Mouse (Mus musculus): ENCODE measurements around the gene Bglap.
"Not testable (repeated sequence)": the region's sequence is repeated elsewhere in the genome, so short reads cannot be mapped to it uniquely, and the experiment has no call there.

The Bglap gene

DNA sequence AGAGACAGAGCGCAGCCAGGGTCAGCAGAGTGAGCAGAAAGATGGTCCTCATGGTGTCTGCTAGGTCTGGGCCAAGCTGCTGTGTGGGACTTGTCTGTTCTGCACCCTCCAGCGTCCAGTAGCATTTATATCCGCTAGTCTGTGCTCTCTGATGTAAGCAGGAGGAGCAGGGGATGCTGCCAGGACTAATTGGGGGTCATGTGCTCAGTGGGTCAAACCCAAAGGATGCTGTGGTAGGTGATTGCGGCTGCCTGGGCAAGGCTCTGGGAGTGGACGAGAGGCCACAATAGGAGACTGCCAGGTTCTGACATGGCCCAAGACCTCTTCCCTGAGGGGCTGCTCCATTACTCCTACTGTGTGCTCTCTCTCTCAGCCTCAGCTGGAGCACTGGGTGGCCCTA lies at the start of gene Bglap:
TSS of gene Bglap (minus strand) at position 101 of the 400 bp plus-strand sequence.
- DNase-seq: no peak

GRCm38 (mm10) chr3:88428639-88429038 lies 44.4 kb upstream of the Bglap start:
- DNase-seq: not testable (repeated sequence)

- no peak for DNase-seq
These were observed 43.2 kb upstream of the Bglap start for GRCm38 (mm10) chr3:88427342-88427905.

DNA sequence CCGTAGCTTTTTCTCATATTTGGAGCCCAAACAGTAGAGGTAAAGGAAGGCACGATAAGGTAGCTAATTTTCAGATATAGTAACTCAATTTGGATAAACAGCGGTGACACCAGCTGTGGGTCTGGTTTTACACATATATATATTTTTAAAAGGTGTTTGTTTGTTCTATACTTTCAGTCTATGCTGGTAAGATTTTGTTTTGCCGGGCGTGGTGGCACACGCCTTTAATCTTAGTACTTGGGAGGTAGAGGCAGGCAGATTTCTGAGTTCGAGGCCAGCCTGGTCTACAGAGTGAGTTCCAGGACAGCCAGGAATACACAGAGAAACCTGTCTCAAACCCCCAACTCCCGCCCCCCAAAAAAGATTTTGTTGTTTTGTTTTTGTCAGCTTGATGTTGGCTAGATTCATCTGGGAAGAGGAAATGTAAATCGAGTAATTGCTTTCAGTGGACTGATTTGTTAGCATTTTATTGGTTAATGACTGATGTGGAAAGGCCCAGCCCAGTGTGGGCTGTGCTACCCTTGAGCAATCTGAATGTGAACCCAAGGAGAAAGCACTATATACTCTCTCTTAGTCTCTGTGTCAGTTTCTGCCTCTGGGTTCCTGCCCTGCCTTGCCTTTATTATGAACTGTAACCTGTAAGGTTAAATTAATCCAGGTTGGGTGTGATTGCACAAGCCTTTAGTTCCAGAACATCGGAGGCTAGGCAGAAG lies 41.6 kb upstream of the Bglap start:
- DNase-seq: peak; percentile 54

DNA sequence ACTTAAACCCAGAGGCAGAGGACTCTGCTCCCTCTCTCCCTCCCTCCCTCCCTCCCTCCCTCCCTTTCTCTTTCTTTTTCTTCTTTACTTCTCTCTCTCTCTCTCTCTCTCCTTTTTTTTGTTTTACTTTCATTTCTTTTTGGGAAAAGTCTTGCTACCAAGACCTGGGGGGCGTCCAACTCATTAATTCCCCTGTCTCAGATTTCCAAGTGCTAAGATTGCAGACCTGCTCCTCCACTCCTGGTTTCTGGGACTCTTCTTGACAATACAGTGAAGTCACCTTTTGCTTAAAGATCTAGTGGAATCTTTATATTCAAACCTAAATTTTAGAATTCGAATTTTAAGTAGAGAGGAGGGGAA lies 41.0 kb upstream of the Bglap start:
- no peak for DNase-seq

DNA sequence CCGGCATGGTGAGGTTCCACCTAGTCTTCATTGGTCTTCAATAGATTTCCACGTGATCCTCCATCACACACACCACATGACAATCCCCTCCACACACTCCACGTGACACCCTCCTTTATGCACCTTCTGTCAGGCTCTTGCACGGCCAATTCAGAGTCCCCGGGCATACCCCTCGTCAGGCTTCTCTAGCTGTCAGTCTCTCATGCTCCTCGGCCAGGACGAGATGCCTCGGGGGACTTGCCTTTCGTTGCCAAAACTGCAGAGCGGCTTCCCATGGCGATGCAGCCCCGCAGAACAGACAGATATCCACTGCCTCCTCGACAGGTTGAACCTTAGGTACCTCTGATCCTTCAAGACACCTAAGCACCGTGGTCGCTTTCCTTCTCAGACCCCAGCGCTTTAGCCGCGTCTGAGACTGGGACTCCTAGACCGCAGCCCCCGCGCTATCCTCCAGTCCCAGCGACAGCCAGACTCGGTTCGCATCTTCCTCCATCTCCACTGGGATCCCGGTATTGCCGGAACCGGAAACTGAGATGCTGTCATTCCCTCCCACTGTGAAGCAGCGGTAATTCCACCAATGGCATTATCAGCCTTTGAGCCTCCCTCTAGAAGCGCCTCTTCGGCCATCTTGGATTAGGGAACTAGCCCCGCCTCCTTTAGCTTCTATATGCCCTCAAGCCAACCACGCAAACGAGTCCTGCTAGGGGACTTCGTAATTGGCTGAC lies 40.5 kb upstream of the Bglap start, which contains the start of gene Slc25a44:
TSS of gene Slc25a44 (minus strand) at position 535 of the 725 bp plus-strand sequence.
- peak; percentile 99 for DNase-seq

DNA sequence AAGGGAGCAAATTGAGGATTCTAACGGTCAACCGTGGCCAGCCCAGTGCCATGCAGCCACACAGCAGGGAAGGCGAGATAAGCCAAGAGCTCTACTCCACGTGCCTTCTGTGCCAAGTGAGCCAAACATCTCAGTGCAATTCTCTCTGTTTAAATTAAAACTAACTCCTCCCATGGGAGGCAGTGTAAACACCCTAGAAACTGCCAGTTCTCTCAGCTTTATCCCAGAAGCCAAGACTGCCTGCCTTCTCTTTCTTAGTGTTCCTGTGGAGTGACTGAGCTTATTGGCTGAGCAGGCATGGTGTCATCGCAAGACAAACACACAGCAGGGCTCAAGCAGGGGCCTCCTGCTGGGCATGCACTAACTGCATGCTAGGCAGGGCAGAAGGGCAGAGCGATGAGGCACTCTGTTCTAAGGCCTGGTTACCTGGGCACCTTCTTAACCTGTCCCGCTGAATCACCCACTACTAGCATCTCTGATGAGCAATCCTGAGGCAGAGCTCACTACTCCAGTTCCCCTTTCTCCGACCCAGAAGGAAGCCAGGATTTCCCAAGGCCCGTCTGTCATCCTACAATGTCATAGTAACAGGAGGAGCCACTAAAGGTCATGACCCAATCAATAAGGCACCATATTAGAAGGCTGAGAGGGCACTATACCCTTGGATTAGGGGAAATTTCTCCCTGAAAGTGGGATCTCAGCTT lies 37.9 kb upstream of the Bglap start:
- peak; percentile 67 for DNase-seq

DNA sequence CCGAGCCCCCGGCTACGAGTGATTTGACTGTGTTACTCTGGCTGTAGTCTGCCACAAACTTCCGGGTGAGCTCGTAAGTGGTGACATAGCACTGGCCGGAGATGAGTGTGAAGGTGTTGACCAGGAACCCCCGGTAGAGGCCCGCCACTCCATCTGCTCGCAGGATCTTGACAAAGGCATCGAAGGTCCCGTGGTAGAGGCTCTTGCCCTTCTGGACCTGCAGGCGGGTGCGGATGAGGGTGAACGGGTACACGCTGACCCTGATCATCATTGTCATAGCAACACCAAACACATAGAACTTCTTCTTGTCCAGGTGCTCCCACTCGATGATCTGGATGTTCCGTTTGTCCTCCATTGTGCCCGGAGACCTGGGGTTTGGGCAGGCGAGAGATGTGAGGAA lies 36.5 kb upstream of the Bglap start:
- DNase-seq: no peak

DNA sequence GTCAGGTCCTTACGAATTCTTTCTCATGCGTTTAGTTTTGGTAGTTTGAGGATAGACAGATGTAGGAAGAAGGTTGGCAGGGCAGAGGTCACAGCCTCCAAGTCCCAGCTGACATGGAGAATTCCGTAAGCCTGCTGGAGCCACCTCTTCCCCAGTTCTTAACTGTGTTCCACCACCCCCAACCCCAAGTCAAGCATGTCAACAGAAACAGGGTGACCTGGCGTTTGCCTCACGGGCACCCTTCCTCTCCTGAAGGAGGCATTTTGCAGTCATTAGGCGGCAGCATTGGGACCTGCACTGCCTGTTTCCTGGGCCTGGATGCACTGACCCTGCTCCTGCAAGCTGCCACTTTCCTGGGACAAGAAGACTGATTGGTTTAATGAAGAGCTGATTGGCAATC lies 33.8 kb upstream of the Bglap start:
- DNase-seq: no peak

- DNase-seq: no peak
These were observed 31.4 kb upstream of the Bglap start for GRCm38 (mm10) chr3:88415668-88416067.

- no peak for DNase-seq
These were observed 28.4 kb upstream of the Bglap start for GRCm38 (mm10) chr3:88412636-88413035.

GRCm38 (mm10) chr3:88411681-88412080 lies 27.4 kb upstream of the Bglap start:
- DNase-seq: no peak

DNA sequence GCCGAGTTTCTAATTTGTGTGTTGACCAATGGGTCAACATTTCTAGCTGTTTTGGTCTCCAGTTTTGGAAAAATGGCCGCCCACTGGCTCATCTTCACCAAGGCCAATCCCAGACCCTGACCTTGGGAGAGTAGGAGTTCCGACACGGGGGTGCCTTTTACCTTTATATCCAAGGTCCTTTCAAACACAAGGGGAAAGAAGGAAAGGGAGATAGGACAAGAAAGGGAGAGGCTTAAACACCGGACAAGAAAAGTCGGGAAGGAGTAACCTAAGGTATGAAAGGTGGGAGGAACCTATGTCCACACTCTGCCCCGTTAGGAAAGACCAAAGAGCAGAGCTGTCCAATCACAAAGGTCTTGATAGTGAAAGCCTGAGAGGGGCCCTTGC lies 26.4 kb upstream of the Bglap start:
- DNase-seq: no peak

GRCm38 (mm10) chr3:88409741-88410644 lies 25.7 kb upstream of the Bglap start, which contains the start of gene Pmf1:
Gene Pmf1, minus strand, starts transcription at chr3:88410331.
- DNase-seq: peak; percentile 96

DNA sequence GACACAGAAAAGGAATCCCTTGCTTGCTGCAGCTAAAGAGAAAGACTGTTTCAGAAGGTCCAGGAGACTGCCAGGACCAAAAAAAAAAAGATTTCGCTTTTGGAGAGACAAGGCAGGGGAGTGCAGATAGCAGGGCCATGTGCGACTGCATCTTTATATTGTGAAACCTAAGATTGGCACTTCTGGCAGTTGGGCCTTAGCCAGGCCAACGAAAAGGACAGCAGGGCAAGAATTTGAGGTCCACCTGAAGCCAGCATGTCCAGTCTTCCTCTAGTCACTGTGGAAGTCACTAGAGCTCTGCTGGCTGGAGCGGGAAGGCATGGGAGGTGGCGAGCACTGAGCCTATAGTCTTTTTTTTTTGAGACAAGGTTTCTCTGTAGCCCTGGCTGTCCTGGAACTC lies 24.7 kb upstream of the Bglap start:
- no peak for DNase-seq

DNA sequence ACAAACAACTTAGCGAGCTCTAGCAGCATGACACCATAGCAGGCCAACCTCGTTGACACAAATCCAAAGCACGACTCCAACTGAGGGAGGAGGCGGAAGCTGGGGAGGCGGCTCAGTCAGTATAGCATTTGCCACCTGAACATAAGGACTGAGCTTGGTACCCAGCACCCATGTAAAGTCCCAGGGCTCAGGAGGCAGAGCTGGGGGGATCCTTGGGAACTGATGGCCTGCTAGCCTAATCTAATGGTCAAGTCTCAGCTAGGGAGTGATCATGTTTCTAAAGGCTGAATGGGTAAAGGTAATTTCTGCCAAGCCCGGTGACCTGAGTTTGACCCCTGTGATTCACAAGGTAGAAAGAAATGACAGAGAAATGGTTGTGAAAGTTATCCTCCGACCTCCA lies 23.3 kb upstream of the Bglap start:
- no peak for DNase-seq

- DNase-seq: peak; percentile 74
These were observed 22.8 kb upstream of the Bglap start for GRCm38 (mm10) chr3:88407090-88407489.

- DNase-seq: no peak
These were observed 19.4 kb upstream of the Bglap start for GRCm38 (mm10) chr3:88403522-88404230.

- no peak for DNase-seq
These were observed 14.4 kb upstream of the Bglap start for GRCm38 (mm10) chr3:88398666-88399065.

- DNase-seq: no peak
These were observed 11.5 kb upstream of the Bglap start for GRCm38 (mm10) chr3:88395742-88396141.

DNA sequence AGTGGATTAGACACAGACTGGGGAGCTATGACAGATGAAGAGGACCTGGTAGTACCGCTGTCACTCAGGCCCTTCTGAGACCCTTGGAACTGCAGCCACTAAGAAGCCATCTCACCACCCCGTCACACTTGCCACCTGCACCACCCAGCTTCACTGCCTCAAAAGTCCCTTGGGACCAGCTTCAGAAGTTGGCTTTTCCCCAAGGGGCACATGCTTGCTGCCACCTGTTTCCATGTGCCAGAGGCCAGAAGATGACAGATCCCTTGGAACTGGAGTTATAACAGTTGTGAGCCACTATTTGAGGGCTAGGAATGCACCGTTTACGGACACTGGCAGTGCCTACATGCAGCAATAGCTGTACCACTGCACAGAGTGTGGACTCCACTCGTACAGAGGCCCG lies 11.0 kb upstream of the Bglap start:
- DNase-seq: no peak
